Mouse (Mus musculus): ENCODE results near the gene Ankrd2. TPM values are rescaled to one million over a fixed set of nuclear protein-coding genes. Genes with fewer than 3 reads are reported as not detected.

Ankrd2 gene
- polyA plus RNA-seq, 1 experiment from 2014 or later, result not detected

- no peaks in the 10 kb centered on the region for H3K27me3 ChIP-seq
- no peak overlapping the region for H3K4me2 ChIP-seq (replicated peaks)
- peaks cover 4% of the 10 kb centered on the region; the same call in 1 of the 2 replicates for H3K4me1 ChIP-seq
- no peaks in the 10 kb centered on the region for H3K9me3 ChIP-seq
- H3K9ac ChIP-seq (replicated peaks), result no peak overlapping the region
- ATAC-seq (ENCODE audit: low FRiP score, low read depth), result no peak
- 0 out of 2 replicates have a peak overlapping the region, but pooled peaks have one; percentile 8 for H3K27ac ChIP-seq (replicated peaks)
- 61% methylated on average over 5 of the region's 5 CpGs for WGBS
- H3K4me3 ChIP-seq, result no peak overlapping the region
- no peaks in the 10 kb centered on the region for H3K36me3 ChIP-seq
These were observed 19.0 kb upstream of the Ankrd2 start for GRCm38 (mm10) chr19:42016840-42017239.

- no peaks in the 10 kb centered on the region for H3K36me3 ChIP-seq
- H3K27ac ChIP-seq (replicated peaks), result 0 out of 2 replicates have a peak overlapping the region, but pooled peaks have one; percentile 8
- no peak overlapping the region for H3K9ac ChIP-seq (replicated peaks)
- H3K27me3 ChIP-seq, result no peaks in the 10 kb centered on the region
- no peaks in the 10 kb centered on the region for H3K9me3 ChIP-seq
- no peak overlapping the region for H3K4me3 ChIP-seq
- peaks cover 4% of the 10 kb centered on the region; the same call in 1 of the 2 replicates for H3K4me1 ChIP-seq
- 76% methylated on average over 8 of the region's 8 CpGs for WGBS
- no peak overlapping the region for H3K4me2 ChIP-seq (replicated peaks)
- ATAC-seq (ENCODE audit: low FRiP score, low read depth), result no peak
These were observed 18.2 kb upstream of the Ankrd2 start for GRCm38 (mm10) chr19:42017399-42018247.

GRCm38 (mm10) chr19:42019011-42019522 lies 16.7 kb upstream of the Ankrd2 start:
- no peak overlapping the region for H3K4me2 ChIP-seq (replicated peaks)
- no peaks in the 10 kb centered on the region for H3K27me3 ChIP-seq
- no peaks in the 10 kb centered on the region for H3K9me3 ChIP-seq
- H3K27ac ChIP-seq (replicated peaks), result 0 out of 2 replicates have a peak overlapping the region, but pooled peaks have one; percentile 20
- 40% methylated on average over 4 of the region's 4 CpGs for WGBS
- H3K4me1 ChIP-seq, result peaks cover 4% of the 10 kb centered on the region; the same call in 1 of the 2 replicates
- no peaks in the 10 kb centered on the region for H3K36me3 ChIP-seq
- no peak overlapping the region for H3K4me3 ChIP-seq
- no peak for ATAC-seq (ENCODE audit: low FRiP score, low read depth)
- no peak overlapping the region for H3K9ac ChIP-seq (replicated peaks)

- Histone ChIP-seq H3K36me3 (no peaks in the 10 kb centered on the region), H3K9me3 (no peaks in the 10 kb centered on the region), H3K9ac (replicated peaks) (no peak overlapping the region), H3K27ac (replicated peaks) (no peak overlapping the region), H3K27me3 (no peaks in the 10 kb centered on the region), H3K4me3 (no peak overlapping the region), H3K4me1 (peaks cover 4% of the 10 kb centered on the region; the same call in 1 of the 2 replicates), H3K4me2 (replicated peaks) (no peak overlapping the region)
- ATAC-seq (ENCODE audit: low FRiP score, low read depth), result no peak
- 55% methylated on average over 10 of the region's 10 CpGs for WGBS
These were observed 13.9 kb upstream of the Ankrd2 start for GRCm38 (mm10) chr19:42021681-42022541.

GRCm38 (mm10) chr19:42022542-42022848 lies 13.3 kb upstream of the Ankrd2 start:
- Histone ChIP-seq H3K9ac (replicated peaks) (no peak overlapping the region), H3K4me2 (replicated peaks) (no peak overlapping the region), H3K4me1 (no peaks in the 10 kb centered on the region; the same call in 1 of the 2 replicates), H3K27ac (replicated peaks) (no peak overlapping the region), H3K36me3 (no peaks in the 10 kb centered on the region), H3K4me3 (no peak overlapping the region), H3K27me3 (no peaks in the 10 kb centered on the region), H3K9me3 (no peaks in the 10 kb centered on the region)
- WGBS, result 78% methylated on average over 2 of the region's 2 CpGs
- no peak for ATAC-seq (ENCODE audit: low FRiP score, low read depth)

- Histone ChIP-seq H3K27ac (replicated peaks) (no peak overlapping the region), H3K4me3 (no peak overlapping the region), H3K4me1 (no peaks in the 10 kb centered on the region; the same call in 1 of the 2 replicates), H3K9ac (replicated peaks) (no peak overlapping the region), H3K36me3 (no peaks in the 10 kb centered on the region), H3K9me3 (no peaks in the 10 kb centered on the region), H3K27me3 (no peaks in the 10 kb centered on the region), H3K4me2 (replicated peaks) (no peak overlapping the region)
- WGBS, result 10% methylated on average over 5 of the region's 5 CpGs
- ATAC-seq (ENCODE audit: low FRiP score, low read depth), result 0 out of 2 replicates have a peak, but pooled peaks have one; percentile 27
These were observed 9.6 kb upstream of the Ankrd2 start for GRCm38 (mm10) chr19:42026158-42026557.

- Histone ChIP-seq H3K4me2 (replicated peaks) (no peak overlapping the region), H3K9ac (replicated peaks) (no peak overlapping the region), H3K36me3 (0 out of 2 replicates have a peak, but pooled peaks cover 6% of the 10 kb centered on the region), H3K4me1 (no peaks in the 10 kb centered on the region), H3K4me3 (no peak overlapping the region), H3K9me3 (no peaks in the 10 kb centered on the region), H3K27ac (replicated peaks) (no peak overlapping the region), H3K27me3 (no peaks in the 10 kb centered on the region)
- ATAC-seq (ENCODE audit: low FRiP score, low read depth), result no peak
- 84% methylated on average over 5 of the region's 5 CpGs for WGBS
These were observed 4.7 kb upstream of the Ankrd2 start for GRCm38 (mm10) chr19:42031112-42031511.

GRCm38 (mm10) chr19:42033611-42034010 lies 2.2 kb upstream of the Ankrd2 start:
- Histone ChIP-seq H3K9ac (replicated peaks) (no peak overlapping the region), H3K9me3 (no peaks in the 10 kb centered on the region), H3K36me3 (0 out of 2 replicates have a peak, but pooled peaks cover 6% of the 10 kb centered on the region), H3K27me3 (no peaks in the 10 kb centered on the region), H3K4me2 (replicated peaks) (no peak overlapping the region), H3K4me1 (no peaks in the 10 kb centered on the region), H3K27ac (replicated peaks) (no peak overlapping the region), H3K4me3 (no peak overlapping the region)
- no peak for ATAC-seq (ENCODE audit: low FRiP score, low read depth)
- WGBS, result 89% methylated on average over 14 of the region's 14 CpGs

GRCm38 (mm10) chr19:42034146-42034775 lies 1.5 kb upstream of the Ankrd2 start:
- ATAC-seq (ENCODE audit: low FRiP score, low read depth), result no peak
- Histone ChIP-seq H3K4me3 (no peak overlapping the region), H3K9ac (replicated peaks) (no peak overlapping the region), H3K9me3 (no peaks in the 10 kb centered on the region), H3K4me1 (no peaks in the 10 kb centered on the region), H3K36me3 (0 out of 2 replicates have a peak, but pooled peaks cover 6% of the 10 kb centered on the region), H3K27me3 (no peaks in the 10 kb centered on the region), H3K27ac (replicated peaks) (no peak overlapping the region), H3K4me2 (replicated peaks) (no peak overlapping the region)
- 68% methylated on average over 9 of the region's 9 CpGs for WGBS

- H3K9me3 ChIP-seq, result no peaks in the 10 kb centered on the region
- 0 out of 2 replicates have a peak, but pooled peaks cover 3% of the 10 kb centered on the region for H3K27me3 ChIP-seq
- ATAC-seq (ENCODE audit: low FRiP score, low read depth), result no peak
- H3K4me3 ChIP-seq, result no peak overlapping the region
- H3K9ac ChIP-seq (replicated peaks), result no peak overlapping the region
- WGBS, result 56% methylated on average over 10 of the region's 11 CpGs
- no peak overlapping the region for H3K4me2 ChIP-seq (replicated peaks)
- 0 out of 2 replicates have a peak, but pooled peaks cover 6% of the 10 kb centered on the region for H3K36me3 ChIP-seq
- no peaks in the 10 kb centered on the region for H3K4me1 ChIP-seq
- no peak overlapping the region for H3K27ac ChIP-seq (replicated peaks)
These were observed 832 bp upstream of the Ankrd2 start for GRCm38 (mm10) chr19:42034881-42035455.

GRCm38 (mm10) chr19:42036357-42036756 lies 557 bp downstream of the Ankrd2 start:
- WGBS, result 91% methylated on average over 3 of the region's 3 CpGs
- ATAC-seq (ENCODE audit: low FRiP score, low read depth), result no peak
- Histone ChIP-seq H3K4me3 (no peak overlapping the region), H3K9me3 (no peaks in the 10 kb centered on the region), H3K4me2 (replicated peaks) (no peak overlapping the region), H3K27ac (replicated peaks) (no peak overlapping the region), H3K4me1 (no peaks in the 10 kb centered on the region), H3K27me3 (0 out of 2 replicates have a peak, but pooled peaks cover 7% of the 10 kb centered on the region), H3K9ac (replicated peaks) (no peak overlapping the region), H3K36me3 (0 out of 2 replicates have a peak, but pooled peaks cover 6% of the 10 kb centered on the region)

Measured in midbrain, embryonic 12.5 days (tissue).